Mouse (Mus musculus) spleen, embryonic (tissue): ENCODE measurements around the gene A4galt.

Experiments
- CTCF ChIA-PET: fragments of 350-600 bp; sonication (Branson Sonifier 250); formaldehyde crosslinking; loops from one replicate; lab custom pipeline; 2022; lab: Charles Lee

The A4galt gene

DNA sequence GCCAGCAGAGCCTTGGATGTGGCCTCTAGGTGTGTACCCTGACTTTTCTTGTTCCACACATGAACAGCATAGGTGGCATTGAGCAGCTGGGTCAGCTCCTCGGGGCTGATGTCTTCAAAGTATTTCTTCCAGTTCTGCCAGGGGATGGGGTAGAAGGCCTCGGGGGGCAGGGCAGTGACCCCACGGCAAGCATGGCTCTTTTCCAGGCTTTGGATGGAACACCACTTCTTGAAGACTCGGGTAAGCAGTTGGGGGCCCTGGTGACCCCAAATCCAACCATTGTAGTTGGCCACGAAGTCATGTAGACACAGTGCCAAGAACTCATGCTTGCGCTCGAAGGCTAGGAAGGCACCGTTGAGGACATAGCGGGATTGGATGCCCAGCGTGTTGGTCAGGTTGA, 24.0 kb downstream of the A4galt start:
- CTCF ChIA-PET: no interaction called here

GRCm38 (mm10) chr15:83226871-83227270, 24.7 kb downstream of the A4galt start:
- CTCF ChIA-PET: no interaction called here

DNA sequence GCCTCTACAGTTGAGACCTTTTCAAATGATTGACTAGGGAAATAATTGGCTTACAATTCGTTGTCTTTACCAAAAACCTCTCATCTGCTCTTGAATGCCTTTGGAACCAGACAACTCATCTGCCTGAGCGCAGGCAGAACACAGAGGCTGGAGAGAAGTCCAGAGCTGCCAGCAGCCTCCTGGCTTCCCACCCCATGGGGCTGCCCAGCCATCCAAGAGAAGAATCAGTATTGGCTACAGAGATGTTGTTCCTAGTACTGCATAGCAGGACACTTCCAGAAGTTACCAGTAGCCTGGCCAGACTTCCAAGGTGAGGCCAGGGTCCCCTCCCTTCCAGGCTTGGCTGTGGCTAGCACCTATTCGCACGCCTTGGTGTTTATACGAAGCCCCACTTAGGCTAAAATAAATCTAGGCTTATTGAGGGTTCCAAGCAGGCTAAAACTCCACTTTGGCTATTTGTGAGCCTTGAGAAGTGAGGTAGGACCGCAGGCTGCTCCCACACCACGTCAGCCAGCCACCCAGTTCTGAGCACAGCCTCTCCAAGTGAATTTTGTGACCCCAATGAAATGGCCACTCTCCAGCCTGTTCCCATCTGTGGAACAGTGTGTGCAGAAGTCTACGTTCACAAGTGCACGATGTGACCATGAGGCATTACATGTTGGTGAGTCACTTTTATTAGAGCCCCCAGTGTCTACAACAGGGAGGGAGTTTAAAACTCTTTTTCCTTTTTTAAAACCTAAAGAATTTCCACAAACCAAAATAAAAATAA, 25.3 kb downstream of the A4galt start:
- CTCF ChIA-PET: no interaction called here

- CTCF ChIA-PET: interaction anchor here (0.6 kb wide), 1 partner anchor 60 kb away, joined by 6 read pairs; no protein-coding TSS in a partner anchor
These were observed 27.3 kb downstream of the A4galt start for GRCm38 (mm10) chr15:83224136-83224766.

DNA sequence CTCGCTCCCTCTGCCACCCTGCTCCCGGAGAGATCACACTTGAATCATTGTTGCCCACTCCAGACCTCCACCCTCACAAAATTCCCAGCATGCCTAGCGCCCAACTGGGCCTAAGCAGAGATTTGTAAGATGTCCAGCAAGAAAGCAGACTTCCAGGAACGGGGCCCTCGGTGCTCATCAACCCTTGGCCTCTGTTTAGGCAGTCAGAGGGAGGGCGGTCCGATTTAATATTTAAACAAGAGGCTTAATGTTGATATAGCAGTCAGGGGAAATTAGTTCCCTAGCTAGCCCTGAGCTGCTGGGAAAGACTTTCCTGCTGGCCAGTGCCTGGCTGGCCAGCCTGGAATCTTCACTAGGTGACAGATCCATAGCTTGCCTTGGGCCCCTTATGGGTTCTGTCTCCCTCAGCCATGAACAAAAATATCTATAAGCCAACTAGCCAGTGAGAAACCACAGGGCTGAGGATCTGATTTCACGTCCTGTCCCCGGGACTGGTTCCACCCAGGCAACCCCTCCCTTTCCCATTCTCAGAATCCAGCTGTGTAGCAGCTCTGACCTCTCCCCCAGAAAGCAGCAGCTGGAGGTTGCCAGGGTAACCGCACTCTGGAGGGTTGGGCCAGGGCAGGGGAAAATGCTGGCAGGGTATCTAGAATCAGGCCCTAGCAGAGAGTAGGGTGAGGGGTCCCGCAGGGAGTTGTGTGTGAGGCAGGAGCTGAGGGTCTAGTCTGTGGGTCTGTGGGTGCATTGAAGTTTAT, 28.2 kb downstream of the A4galt start:
- CTCF ChIA-PET: no interaction called here

- CTCF ChIA-PET: no interaction called here
These were observed 29.9 kb downstream of the A4galt start for GRCm38 (mm10) chr15:83221721-83222120.

GRCm38 (mm10) chr15:83220368-83221013, 31.1 kb downstream of the A4galt start:
- CTCF ChIA-PET: interaction anchor here (0.5 kb wide), 1 partner anchor 261 kb away, joined by 3 read pairs; no protein-coding TSS in a partner anchor

DNA sequence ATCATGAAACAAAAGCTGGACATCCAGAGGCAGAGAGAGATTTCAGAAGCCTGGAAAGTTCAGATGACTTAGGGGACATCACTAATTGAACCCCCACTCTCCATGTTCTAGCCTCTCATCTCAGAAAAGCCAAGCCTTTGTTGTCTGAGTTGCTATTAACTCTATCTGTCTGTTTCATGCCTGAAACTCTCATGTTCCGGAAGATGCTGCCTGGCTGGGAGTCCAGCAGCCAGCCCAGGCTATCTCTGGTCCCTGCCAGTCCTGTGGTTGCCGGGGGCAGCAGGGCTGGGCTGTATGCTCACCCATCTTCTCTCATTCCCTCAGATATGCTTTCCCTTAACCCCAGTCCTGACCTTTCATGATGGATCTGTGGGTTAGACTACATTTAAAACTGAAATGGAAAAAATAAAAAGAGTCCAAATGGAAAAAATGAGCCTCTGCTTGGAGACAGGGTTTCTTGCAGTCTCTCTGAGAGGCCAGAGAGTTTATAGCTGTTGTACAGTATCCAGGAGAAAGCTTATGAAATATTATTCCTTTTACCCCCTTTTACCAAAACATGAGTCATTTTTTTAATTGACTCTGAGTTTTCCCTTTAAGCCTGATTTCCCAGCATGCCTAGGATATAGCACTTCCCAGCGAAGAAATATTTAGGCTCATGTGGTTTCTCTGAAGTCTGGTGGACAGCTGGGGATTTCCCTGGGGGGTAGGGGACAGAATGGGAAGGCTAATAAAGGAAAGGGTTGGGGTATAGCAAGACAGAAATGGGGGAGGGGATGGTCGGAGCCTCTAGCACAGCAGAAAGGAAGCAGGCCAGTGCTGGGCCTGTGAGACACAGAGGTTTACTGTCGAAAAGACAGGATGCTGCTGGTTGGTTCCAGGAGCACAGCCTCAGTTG, 36.0 kb downstream of the A4galt start:
- CTCF ChIA-PET: no interaction called here

- CTCF ChIA-PET: no interaction called here
These were observed 41.3 kb downstream of the A4galt start for GRCm38 (mm10) chr15:83210229-83210628.

GRCm38 (mm10) chr15:83209719-83210118, 41.9 kb downstream of the A4galt start:
- CTCF ChIA-PET: no interaction called here

- CTCF ChIA-PET: interaction anchor here (0.6 kb wide), 1 partner anchor 137 kb away, joined by 3 read pairs; no protein-coding TSS in a partner anchor
These were observed 42.4 kb downstream of the A4galt start for GRCm38 (mm10) chr15:83209092-83209695.

DNA sequence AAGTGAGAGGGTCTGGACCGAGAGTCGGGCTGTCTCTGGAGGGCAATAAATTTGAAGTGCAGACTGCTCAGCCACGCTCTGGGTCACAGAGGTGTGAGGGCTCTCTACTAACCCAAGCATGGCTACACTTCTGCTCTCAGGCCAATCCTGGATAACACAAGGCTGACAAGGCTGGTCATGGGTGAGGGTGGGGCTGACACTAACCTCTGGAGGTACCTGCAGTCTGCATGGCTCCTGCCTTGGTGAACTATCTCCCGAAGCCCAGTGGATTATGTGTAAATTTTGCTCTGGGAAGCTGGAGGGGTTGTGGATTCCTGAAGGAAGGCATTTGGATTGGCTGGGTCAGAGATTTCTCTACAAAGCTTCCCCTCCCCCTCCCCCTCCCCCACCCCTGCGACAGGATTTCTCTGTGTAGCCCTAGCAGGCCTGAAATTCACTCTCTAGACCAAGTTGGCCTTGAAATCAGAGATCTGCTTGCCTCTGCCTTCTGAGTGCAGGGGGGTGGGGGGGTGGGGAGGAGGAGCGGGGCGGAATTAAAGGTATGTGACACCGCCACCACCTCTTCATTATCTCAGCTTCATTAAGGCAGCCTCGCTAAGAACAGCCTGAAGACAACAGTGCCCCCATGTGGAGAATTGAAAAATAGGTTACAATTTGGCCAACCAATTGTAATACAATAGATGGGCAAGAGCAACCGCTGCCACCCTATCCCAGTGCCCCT, 46.7 kb downstream of the A4galt start:
- CTCF ChIA-PET: interaction anchor here (0.5 kb wide), 1 partner anchor 35 kb away, joined by 3 read pairs; no protein-coding TSS in a partner anchor

GRCm38 (mm10) chr15:83202412-83202811, 49.2 kb downstream of the A4galt start:
- CTCF ChIA-PET: no interaction called here

DNA sequence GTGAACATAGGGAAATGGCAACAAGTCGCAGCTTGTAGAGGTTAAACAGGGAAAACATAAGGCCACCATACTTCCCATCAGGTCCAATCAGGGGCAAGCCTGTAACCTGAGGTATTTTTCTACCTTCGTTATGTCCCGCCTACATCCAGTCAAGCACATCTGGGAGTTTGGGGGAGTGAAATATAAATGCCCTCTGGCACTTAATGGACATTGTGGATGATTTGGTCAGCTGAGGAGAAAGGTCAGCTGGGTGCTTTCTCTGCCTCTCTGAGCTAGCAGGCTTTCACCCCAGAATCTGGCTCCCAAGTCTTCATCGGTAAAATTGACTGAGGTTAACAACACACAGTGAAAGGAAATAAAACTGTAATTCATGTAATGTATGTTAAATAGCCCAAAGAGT, 58.2 kb downstream of the A4galt start:
- CTCF ChIA-PET: no interaction called here

DNA sequence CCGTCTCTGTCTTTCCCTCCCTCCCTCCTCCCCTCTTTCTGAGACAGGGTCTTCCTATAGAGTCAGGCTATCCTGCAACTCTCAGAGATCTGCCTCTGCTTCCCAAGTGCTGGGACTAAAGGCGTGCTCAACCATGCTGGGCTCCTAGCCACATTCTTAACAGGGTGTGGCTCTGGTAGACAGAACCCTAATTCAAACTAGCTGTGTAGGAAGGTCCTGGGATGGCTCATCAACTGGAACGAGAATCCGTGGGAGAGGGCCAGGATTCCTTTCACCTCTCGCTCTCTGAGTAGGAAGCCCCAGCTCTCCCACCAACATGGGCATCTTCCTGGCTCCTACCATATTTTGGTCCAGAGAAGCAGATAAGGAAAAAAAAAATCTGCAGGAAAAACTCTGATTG, 69.2 kb downstream of the A4galt start:
- CTCF ChIA-PET: no interaction called here

DNA sequence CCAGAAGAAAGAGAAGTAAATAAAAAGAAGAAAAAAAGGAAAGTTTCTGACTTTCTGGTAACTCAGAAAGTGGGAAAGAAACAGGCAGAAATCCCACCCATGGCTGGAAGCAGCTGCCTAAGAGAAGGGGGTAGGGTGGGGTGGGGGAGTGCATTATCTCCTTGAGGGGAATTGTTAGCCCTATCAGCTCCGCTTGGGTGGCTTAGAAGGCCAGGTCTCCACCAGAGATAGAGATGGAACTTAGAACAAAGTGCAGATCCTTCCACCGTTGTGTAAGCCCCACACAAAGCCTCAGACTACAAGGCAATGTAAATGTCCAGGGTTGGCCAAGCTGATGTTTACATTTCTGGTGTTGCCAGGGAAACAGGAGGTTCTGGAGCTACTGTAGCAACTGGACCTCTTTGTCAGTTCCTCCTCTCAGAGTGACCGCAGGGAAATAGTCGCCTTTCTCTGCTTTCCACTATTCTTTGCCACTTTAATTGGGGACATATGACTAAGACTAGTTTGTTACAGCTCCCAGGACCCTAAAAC, 69.7 kb downstream of the A4galt start:
- CTCF ChIA-PET: no interaction called here

DNA sequence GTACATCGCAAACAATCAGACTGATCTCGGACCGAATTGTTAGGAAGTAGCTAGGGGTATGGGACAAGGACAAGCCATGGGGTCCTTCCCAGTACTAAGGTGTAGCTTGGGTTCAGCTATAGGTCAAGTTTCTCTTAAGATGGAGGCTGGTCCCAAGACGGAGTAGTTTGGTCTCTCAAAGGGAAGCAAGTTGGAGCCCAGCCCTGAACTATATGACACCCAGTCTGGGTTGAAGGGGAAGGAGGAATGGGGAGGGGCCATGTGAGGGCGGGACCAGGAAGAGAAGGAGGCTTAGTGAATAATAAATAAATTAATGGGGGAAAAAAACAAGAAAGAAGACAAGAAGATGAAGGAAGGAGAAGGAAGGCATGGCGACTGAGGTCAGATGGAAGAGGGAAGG, 71.6 kb downstream of the A4galt start:
- CTCF ChIA-PET: no interaction called here
